Mouse (Mus musculus): ENCODE results near the gene Prr14.
A peak's percentile ranks its signal among the peaks of the same experiment; 100 is the strongest.
"Not testable (repeated sequence)": the region's sequence is repeated elsewhere in the genome, so short reads cannot be mapped to it uniquely, and the experiment has no call there.

Gene Prr14

GRCm38 (mm10) chr7:127471646-127472010, 12.2 kb downstream of the Prr14 start:
- DNase-seq (ENCODE audit: low read depth, low spot score), result no peak

DNA sequence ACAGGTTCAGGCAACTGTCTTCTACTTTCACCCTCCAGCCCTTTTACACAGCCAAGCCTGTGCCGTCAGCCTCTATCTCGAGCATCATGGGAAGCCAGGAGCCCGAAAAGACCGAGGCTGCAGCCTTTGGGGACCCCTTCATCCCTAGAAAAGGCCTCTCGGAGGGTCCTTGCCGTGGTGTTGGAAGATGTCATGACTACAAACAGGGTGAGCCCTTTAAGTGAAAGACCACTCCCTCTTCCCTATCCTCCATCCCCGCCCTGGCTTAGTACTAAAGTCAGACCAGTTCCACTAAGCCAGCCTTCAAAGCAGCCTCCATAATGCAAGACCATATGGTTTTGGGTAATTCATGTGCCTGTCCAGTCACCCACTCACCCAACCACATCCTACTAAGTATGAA, 12.6 kb downstream of the Prr14 start:
- no peak for DNase-seq (ENCODE audit: low read depth, low spot score)

GRCm38 (mm10) chr7:127473705-127474104, 14.3 kb downstream of the Prr14 start:
- DNase-seq (ENCODE audit: low read depth, low spot score), result no peak

GRCm38 (mm10) chr7:127474378-127475070, 15.1 kb downstream of the Prr14 start:
- DNase-seq (ENCODE audit: low read depth, low spot score), result no peak

- DNase-seq (ENCODE audit: low read depth, low spot score), result no peak
Measured at GRCm38 (mm10) chr7:127475186-127475740, 15.9 kb downstream of the Prr14 start.

DNA sequence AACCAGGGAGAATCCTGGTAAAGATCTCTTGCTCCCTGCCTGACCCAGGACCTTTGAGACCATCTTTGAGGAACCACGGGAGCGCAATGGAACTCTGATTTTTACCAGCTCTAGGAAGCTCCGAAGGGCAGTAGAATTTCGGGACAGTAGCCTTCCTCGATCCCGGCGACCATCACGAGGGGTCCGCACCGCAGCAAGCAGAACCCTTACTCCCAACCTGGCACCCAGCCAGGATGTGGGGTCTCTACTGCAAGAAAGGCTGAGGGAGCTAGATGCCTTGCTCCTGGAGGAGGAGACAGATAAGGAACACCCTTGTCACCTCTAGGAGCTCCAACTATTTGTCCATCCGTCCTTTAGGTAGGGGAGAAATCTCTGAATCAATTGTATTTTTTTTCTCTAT, 16.9 kb downstream of the Prr14 start:
- no peak for DNase-seq (ENCODE audit: low read depth, low spot score)

DNA sequence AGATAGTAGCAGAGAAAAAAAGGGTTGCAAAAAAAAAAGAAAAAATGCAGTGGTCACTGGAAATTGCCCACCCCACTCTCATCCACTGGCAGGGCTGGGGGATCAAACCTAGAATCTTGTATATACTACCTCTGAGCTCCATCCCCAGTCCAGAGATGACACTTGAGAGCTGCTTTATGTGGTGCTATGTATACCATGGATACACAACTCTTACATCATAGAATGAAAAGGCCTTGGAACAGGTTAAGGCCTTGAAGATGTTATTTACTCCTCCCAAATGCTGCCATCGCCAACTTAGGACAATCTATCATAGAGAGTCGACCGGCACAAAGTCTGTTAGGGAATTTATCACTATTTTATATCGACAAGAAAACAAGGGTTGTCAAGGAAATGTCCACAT, 17.4 kb downstream of the Prr14 start:
- DNase-seq (ENCODE audit: low read depth, low spot score), result no peak

- DNase-seq (ENCODE audit: low read depth, low spot score), result peak; percentile 100
Measured at GRCm38 (mm10) chr7:127477687-127478634, 18.6 kb downstream of the Prr14 start.

GRCm38 (mm10) chr7:127478635-127479317, 19.4 kb downstream of the Prr14 start, which contains the start of gene Fbrs:
Gene Fbrs (plus strand): TSS chr7:127479199.
- no peak for DNase-seq (ENCODE audit: low read depth, low spot score)

GRCm38 (mm10) chr7:127479318-127480225, 20.2 kb downstream of the Prr14 start:
- DNase-seq (ENCODE audit: low read depth, low spot score), result no peak

- DNase-seq (ENCODE audit: low read depth, low spot score), result no peak
Measured at GRCm38 (mm10) chr7:127480321-127480720, 20.9 kb downstream of the Prr14 start.

DNA sequence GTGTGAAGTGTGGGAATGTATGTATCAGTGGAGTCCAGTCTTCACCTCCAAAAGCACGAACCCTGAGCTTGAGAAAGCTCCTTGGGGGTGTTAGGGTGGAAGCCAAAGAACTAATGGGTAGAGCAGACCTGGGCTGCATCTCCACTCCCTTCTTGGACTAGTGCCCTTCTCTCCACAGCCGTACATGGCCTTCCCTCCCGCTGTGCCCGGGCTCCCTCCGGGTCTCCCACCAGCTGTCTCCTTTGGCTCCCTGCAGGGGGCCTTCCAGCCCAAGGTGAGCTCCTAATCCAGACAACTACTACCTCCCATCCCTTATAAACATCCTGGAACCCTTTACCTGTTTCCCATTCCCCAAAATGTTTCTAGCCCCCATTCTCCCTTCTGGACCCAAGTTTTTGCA, 26.0 kb downstream of the Prr14 start:
- DNase-seq (ENCODE audit: low read depth, low spot score), result no peak

DNA sequence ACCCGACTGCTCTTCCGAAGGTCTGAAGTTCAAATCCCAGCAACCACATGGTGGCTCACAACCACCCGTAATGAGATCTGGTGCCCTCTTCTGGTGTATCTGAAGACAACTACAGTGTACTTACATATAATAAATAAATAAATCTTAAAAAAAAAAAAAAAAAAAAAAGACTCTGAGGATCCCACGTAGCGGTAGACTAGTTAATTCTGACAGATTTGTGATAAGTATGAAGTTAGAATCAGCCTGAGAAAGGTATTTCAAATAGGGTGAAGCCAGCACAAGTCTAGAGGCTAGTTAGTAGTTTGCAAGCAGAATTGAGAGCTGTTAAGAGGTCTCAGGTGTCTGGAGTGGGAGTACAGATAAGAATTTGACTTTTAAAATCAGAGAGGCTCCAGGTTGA, 29.0 kb downstream of the Prr14 start:
- not testable (repeated sequence) for DNase-seq (ENCODE audit: low read depth, low spot score)

DNA sequence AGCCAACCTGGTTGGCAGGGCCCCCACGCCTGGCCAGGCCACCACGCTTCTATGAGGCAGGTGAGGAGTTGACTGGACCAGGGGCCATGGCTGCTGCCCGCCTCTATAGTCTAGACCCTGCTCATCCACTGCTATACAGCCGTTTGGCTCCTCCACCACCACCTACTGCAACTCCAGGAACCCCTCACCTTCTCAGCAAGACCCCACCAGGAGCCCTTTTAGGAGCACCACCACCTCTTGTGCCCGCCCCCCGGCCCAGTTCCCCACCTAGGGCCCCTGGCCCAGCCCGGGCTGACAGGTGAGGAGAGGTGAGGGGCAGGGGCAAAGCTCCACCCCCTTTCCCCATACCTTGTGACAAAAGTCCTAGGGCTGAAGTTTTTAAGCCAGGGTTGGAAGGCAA, 30.6 kb downstream of the Prr14 start:
- no peak for DNase-seq (ENCODE audit: low read depth, low spot score)

DNA sequence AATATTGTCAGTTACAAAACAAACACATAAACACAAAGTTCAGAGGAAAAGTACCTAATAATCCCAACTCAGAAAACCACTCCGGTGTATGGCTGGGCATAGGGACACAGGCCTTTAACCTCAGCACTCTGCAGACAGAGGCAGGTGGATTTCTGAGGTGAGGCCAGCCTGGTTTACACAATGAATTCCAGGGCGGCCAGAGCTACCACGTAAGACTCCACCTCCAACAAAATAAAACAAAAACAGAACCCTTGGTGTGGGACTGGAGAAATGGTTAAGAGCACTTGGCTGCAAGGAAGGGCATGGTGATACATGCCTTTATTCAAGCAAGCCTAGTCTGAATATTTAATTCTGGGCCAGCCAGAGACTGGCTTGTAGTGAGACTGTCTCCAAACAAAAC, 32.4 kb downstream of the Prr14 start:
- no peak for DNase-seq (ENCODE audit: low read depth, low spot score)

GRCm38 (mm10) chr7:127494648-127495047, 35.2 kb downstream of the Prr14 start:
- DNase-seq (ENCODE audit: low read depth, low spot score), result no peak

GRCm38 (mm10) chr7:127497382-127497781, 38.0 kb downstream of the Prr14 start:
- no peak for DNase-seq (ENCODE audit: low read depth, low spot score)

DNA sequence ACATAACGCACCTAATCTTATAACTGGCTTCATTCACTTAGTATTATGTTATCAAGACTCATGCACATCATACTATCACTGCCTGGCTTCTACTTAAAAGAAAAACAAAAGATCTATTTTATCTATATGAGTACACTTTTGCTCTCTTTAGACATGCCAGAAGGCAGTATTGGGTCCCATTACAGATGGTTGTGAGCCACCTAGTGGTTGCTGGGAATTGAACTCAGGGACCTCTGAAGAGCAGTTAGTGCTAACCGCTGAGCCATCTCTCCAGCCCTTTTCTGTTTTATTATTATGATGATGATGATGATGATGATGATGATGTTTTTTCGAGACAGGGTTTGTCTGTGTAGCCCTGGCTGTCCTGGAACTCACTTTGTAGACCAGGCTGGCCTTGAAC, 39.0 kb downstream of the Prr14 start:
- no peak for DNase-seq (ENCODE audit: low read depth, low spot score)

DNA sequence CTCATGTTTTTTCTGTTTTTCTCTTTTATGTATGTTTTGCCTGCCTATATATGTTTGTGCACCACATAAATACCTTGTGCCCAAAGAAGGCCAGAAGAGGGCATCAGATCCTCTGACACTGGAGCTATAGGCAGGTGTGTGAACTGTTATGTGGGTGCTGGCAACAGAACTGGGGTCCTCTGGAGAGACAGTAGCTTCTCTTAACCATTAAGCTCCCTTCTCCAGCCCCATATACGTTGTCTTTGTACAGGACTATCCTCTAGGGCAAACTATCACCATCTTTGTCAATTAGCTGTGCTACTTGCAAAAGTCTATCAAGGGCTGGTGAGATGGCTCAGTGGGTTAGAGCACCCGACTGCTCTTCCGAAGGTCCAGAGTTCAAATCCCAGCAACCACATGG, 48.9 kb downstream of the Prr14 start:
- no peak for DNase-seq (ENCODE audit: low read depth, low spot score)

DNA sequence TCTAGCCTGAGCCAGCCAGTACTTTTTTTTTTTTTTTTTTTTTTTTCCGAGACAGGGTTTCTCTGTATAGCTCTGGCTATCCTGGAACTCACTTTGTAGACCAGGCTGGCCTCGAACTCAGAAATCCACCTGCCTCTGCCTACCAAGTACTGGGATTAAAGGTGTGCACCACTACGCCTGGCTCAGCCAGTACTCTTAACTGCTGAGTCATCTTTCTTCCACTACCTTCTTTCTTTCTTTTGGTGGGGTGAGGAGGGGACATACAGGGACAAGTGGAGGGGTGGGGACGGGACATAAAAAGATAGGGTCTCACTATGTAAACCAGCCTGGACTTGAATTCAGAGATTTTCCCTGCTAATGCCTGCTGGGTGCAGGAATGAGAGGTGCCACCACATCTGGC, 50.4 kb downstream of the Prr14 start:
- DNase-seq (ENCODE audit: low read depth, low spot score), result not testable (repeated sequence)

- no peak for DNase-seq (ENCODE audit: low read depth, low spot score)
Measured at GRCm38 (mm10) chr7:127511241-127511640, 51.8 kb downstream of the Prr14 start.

Data from c-Kit-negative CD71-positive TER-119-positive erythroid progenitor cells, embryonic 14.5 days (primary cell).